Mouse (Mus musculus) embryonic fibroblast, embryonic 13.5 days (primary cell): ENCODE data around the gene Crybb1.

Source experiments
- CTCF ChIP-seq: IDR thresholded peaks from 2 replicates; pipeline ENCODE4 v1.5.1; 2011; ENCODE audit warnings: mild to moderate bottlenecking, control low read depth, low read length, moderate library complexity, borderline replicate concordance; ENCODE audit not compliant: insufficient read depth
- POLR2A ChIP-seq: IDR thresholded peaks from 2 replicates; pipeline ENCODE4 v1.6.1; 2011; ENCODE audit warnings: low read depth, mild to moderate bottlenecking, control low read depth, low read length, moderate library complexity

DNA sequence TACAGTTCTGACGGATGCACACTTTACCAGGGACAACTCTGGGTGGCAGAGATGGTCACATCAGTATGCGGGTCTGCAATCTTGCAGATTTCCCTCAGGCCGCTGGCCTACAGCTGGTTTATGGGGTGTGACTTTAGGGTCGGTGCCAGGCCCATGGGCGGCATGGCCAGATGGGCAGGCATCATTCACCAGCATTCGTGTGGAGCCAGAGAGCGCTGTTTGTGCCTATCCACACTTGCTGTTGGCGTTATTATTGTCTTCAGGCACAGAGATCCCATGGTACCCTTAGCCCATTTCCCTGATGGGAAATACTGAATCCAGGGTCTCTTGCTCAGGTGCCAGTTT lies 34.9 kb downstream of the Crybb1 start:
- no peak for TF ChIP-seq POLR2A
- no peak for TF ChIP-seq CTCF
